Comparison of ENCODE assay signal across 25 mouse cellular contexts in genomic region chr2:20076118-20076796, GRCm38 (mm10).
"Had no signal": no experiment of that assay in that cellular context is flagged by ENCODE, and none has a peak within 500 bp of the region (broad histone marks: within the 10 kb centered on the region; RNA-seq: fewer than 3 reads in every experiment).

No protein-coding gene starts in this region.

- DNase-seq: kidney, adult 2 months; kidney, postnatal 25 days; layer of hippocampus, adult 9-11 months; liver; lung, adult 18-20 months; lung, postnatal 10 days; lung, postnatal 36 days; retina, postnatal 1 day; right cerebral cortex, postnatal 4 days; thymus, postnatal 4 days had no signal

- ATAC-seq: intestine, postnatal 0 days; liver, embryonic 12.5 days; midbrain, embryonic 13.5 days; midbrain, embryonic 16.5 days had no signal

- H3K4me3 ChIP-seq: layer of hippocampus, adult 2 months; limb, embryonic 10.5 days; limb, embryonic 13.5 days; liver, embryonic 12.5 days; liver, embryonic 15.5 days; lung, embryonic 15.5 days; megakaryocyte, embryonic 14.5 days; midbrain, embryonic 10.5 days; midbrain, embryonic 13.5 days; myocyte; neural tube, embryonic 13.5 days had no signal

- H3K27ac ChIP-seq: kidney, postnatal 0 days; layer of hippocampus, adult 2 months; limb, embryonic 10.5 days; limb, embryonic 13.5 days; liver, embryonic 12.5 days; liver, embryonic 15.5 days; lung, embryonic 15.5 days; midbrain, embryonic 10.5 days; midbrain, embryonic 13.5 days; neural tube, embryonic 13.5 days; stomach, postnatal 0 days had no signal
